Mouse (Mus musculus): ENCODE measurements around the gene Hba-a2. TPM values are rescaled to one million over a fixed set of nuclear protein-coding genes. Genes with fewer than 3 reads are reported as not detected.
"Not testable (repeated sequence)": the region's sequence is repeated elsewhere in the genome, so short reads cannot be mapped to it uniquely, and the experiment has no call there.

The Hba-a2 gene
- 3,858 and 4,243 TPM in 2 replicates for polyA plus RNA-seq (2014; fragmentation: Nextera tagmentation; extraction: Ambion mirVana)

DNA sequence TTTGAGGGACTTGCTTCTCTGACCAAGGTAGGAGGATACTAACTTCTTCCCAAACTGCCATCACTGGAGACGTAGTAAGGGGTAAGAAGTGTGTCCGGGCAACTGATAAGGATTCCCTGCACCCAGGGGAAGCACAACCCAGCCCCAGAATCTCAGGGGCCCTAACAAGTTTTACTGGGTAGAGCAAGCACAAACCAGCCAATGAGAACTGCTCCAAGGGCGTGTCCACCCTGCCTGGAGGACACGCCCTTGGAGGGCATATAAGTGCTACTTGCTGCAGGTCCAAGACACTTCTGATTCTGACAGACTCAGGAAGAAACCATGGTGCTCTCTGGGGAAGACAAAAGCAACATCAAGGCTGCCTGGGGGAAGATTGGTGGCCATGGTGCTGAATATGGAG lies at the start of gene Hba-a2:
Gene Hba-a2 (plus strand): TSS at position 287 of the 400 bp plus-strand sequence.
- H3K9me3 ChIP-seq (ENCODE audit: control insufficient read depth, low read length); H3K4me1 ChIP-seq (ENCODE audit: control insufficient read depth, insufficient read depth, low read length); H3K4me3 ChIP-seq (ENCODE audit: low read depth, low read length); H3K4me2 ChIP-seq (ENCODE audit: low read depth, severe bottlenecking); ATAC-seq (ENCODE audit: insufficient number of reproducible peaks, low FRiP score, low TSS enrichment, low read depth); H3K27ac ChIP-seq (replicated peaks; ENCODE audit: low read depth, low read length); H3K36me3 ChIP-seq (ENCODE audit: control insufficient read depth, insufficient read depth, low read length); H3K9ac ChIP-seq (ENCODE audit: low read length); DNase-seq (ENCODE audit: low spot score); H3K27me3 ChIP-seq (ENCODE audit: control insufficient read depth, insufficient read depth, low read length): not testable (repeated sequence)
- whole genome bisulfite sequencing, result no CpG with 5 or more reads among the region's 4 CpGs

DNA sequence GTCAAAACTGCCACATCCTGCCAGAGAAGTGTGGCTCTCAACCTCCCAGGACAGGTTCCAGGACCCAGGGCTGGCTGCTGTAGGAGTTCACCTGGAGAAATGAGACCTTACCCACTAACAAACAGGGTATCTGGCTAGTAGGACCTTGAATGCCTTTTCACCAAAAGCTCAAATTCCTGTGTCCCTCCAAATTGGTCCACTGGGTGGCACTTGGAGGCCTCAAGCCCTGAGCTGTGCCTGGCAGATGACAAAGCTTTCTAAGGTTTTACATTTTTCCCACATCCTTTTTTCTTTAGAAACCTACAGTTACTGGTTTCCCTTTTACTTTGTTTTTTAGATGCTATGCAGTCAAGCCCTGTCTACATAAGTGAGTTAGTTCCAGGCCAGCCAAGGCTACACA lies 49.2 kb upstream of the Hba-a2 start:
- ATAC-seq (ENCODE audit: insufficient number of reproducible peaks, low FRiP score, low TSS enrichment, low read depth) (no peak), DNase-seq (ENCODE audit: low spot score) (no peak)
- Histone ChIP-seq H3K27ac (replicated peaks; ENCODE audit: low read depth, low read length) (no peak overlapping the region), H3K9ac (ENCODE audit: low read length) (no peak overlapping the region), H3K36me3 (ENCODE audit: control insufficient read depth, insufficient read depth, low read length) (peaks cover 12% of the 10 kb centered on the region), H3K4me3 (ENCODE audit: low read depth, low read length) (no peak overlapping the region), H3K4me2 (ENCODE audit: low read depth, severe bottlenecking) (no peak overlapping the region), H3K27me3 (ENCODE audit: control insufficient read depth, insufficient read depth, low read length) (no peaks in the 10 kb centered on the region), H3K4me1 (ENCODE audit: control insufficient read depth, insufficient read depth, low read length) (no peaks in the 10 kb centered on the region), H3K9me3 (ENCODE audit: control insufficient read depth, low read length) (no peaks in the 10 kb centered on the region)

DNA sequence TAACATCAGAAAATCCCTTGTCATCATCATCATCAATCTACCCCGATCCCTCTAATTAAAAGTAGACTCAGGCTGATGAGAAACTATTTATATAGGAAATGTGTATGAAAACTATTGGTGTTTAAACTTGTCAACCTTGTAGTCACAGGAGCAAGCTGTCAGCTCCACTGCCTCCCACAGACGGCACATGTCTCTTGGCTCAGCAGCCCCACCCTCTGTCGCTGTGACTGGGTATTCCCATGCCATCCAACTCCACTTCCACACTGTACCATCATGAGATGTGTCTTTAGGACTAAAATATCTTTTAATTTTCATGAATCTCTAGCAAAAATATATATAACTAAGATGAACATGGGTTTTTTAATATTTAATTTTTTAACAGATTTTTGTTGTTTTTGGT lies 47.9 kb upstream of the Hba-a2 start:
- Histone ChIP-seq H3K4me1 (ENCODE audit: control insufficient read depth, insufficient read depth, low read length) (no peaks in the 10 kb centered on the region), H3K4me3 (ENCODE audit: low read depth, low read length) (no peak overlapping the region), H3K9me3 (ENCODE audit: control insufficient read depth, low read length) (no peaks in the 10 kb centered on the region), H3K9ac (ENCODE audit: low read length) (no peak overlapping the region), H3K36me3 (ENCODE audit: control insufficient read depth, insufficient read depth, low read length) (peaks cover 12% of the 10 kb centered on the region), H3K27me3 (ENCODE audit: control insufficient read depth, insufficient read depth, low read length) (no peaks in the 10 kb centered on the region), H3K4me2 (ENCODE audit: low read depth, severe bottlenecking) (no peak overlapping the region), H3K27ac (replicated peaks; ENCODE audit: low read depth, low read length) (no peak overlapping the region)
- 90% methylated on average over 3 of the region's 3 CpGs for WGBS
- DNase-seq (ENCODE audit: low spot score) (no peak), ATAC-seq (ENCODE audit: insufficient number of reproducible peaks, low FRiP score, low TSS enrichment, low read depth) (no peak)

DNA sequence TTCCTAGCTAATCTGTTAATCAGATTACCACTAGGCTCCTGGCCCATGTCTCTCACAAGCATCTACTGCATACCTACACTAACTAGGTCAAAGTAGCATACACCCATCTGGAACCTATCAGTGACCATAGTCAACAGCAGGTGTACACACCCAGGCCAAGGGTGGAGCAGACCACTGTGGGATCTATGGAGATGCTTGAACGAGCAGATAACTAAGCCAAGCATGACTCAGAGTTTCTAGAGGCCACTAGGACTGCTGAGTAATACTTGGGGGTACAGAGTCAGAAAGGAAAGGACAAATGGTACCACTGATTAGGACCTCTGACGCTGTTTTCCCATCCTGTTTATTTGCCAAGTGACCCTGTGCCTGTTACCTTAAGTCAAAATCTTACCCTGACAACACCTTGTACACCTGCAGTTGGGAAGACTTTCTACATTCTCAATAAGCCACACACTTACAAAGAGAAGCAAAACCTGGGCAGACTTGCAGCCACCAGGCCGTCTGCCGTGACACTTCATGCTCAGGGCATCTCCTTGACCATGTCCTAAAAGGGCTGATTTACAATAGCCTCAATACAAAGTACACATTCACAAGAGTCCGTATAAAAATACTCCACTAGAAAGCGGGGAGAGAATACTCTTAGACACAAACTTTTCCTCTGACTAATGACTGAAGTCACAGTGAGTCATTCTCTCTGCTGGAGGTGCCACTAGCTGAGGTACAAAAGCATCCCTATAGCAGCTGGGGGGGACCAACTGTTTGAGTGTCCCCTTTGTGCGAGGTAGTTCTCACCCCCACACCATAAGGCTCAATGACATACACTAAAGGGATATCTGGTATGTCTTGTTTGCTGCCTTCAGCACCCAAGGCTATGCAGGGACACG lies 45.2 kb upstream of the Hba-a2 start:
- H3K27me3 ChIP-seq (ENCODE audit: control insufficient read depth, insufficient read depth, low read length), result no peaks in the 10 kb centered on the region
- H3K36me3 ChIP-seq (ENCODE audit: control insufficient read depth, insufficient read depth, low read length), result peaks cover 12% of the 10 kb centered on the region; the same call in 1 of the 2 replicates
- 89% methylated on average over 8 of the region's 8 CpGs for WGBS
- no peak overlapping the region for H3K27ac ChIP-seq (replicated peaks; ENCODE audit: low read depth, low read length)
- DNase-seq (ENCODE audit: low spot score) (no peak), ATAC-seq (ENCODE audit: insufficient number of reproducible peaks, low FRiP score, low TSS enrichment, low read depth) (no peak)
- no peaks in the 10 kb centered on the region for H3K9me3 ChIP-seq (ENCODE audit: control insufficient read depth, low read length)
- no peaks in the 10 kb centered on the region for H3K4me1 ChIP-seq (ENCODE audit: control insufficient read depth, insufficient read depth, low read length)
- no peak overlapping the region for H3K4me3 ChIP-seq (ENCODE audit: low read depth, low read length)
- H3K9ac ChIP-seq (ENCODE audit: low read length), result no peak overlapping the region
- no peak overlapping the region for H3K4me2 ChIP-seq (ENCODE audit: low read depth, severe bottlenecking)

DNA sequence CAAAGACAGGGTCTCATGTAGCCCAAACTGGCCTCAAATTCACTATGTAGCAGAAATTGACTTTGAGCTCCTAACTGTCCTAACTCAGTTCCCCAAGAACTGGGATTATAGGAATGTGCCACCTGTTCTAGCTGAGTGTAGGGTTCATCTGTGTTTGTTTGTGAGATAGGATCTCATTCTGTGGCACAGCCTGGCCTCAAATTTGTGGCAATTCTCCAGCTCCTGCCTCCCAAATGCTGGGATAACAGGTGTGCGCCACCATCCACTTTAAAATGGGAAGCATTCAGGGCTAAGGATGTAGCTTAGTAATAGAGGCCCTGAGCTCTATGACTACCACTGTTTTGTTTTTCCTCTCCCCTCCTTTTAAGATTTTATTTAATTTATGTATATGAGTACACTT lies 43.2 kb upstream of the Hba-a2 start:
- WGBS, result 97% methylated on average over 1 of the region's 1 CpGs
- H3K27me3 ChIP-seq (ENCODE audit: control insufficient read depth, insufficient read depth, low read length), result no peaks in the 10 kb centered on the region
- no peak overlapping the region for H3K4me2 ChIP-seq (ENCODE audit: low read depth, severe bottlenecking)
- DNase-seq (ENCODE audit: low spot score) (no peak), ATAC-seq (ENCODE audit: insufficient number of reproducible peaks, low FRiP score, low TSS enrichment, low read depth) (no peak)
- H3K4me1 ChIP-seq (ENCODE audit: control insufficient read depth, insufficient read depth, low read length), result no peaks in the 10 kb centered on the region
- H3K9me3 ChIP-seq (ENCODE audit: control insufficient read depth, low read length), result no peaks in the 10 kb centered on the region
- no peak overlapping the region for H3K9ac ChIP-seq (ENCODE audit: low read length)
- no peak overlapping the region for H3K27ac ChIP-seq (replicated peaks; ENCODE audit: low read depth, low read length)
- no peak overlapping the region for H3K4me3 ChIP-seq (ENCODE audit: low read depth, low read length)
- H3K36me3 ChIP-seq (ENCODE audit: control insufficient read depth, insufficient read depth, low read length), result peaks cover 8% of the 10 kb centered on the region; the same call in 1 of the 2 replicates

DNA sequence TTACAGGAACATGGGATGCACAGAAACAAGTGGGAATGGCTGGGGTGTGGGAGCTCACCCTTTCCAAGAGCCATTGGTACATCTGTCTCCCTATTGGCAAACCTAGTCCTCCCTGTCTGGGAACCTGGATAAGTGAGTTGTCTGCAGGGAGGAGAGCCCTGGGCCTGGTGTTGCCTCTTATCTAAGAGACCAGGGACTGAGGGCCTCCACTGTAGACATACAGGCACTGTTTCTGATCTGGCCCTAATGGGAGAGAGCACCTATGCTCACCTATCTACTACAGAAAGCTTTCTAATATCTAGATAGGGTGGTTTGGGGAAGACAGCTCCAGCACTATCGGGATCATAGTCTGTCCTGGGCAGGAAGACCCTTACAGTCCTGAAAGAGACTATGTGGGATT lies 40.1 kb upstream of the Hba-a2 start:
- Histone ChIP-seq H3K4me3 (ENCODE audit: low read depth, low read length) (no peak overlapping the region), H3K4me1 (ENCODE audit: control insufficient read depth, insufficient read depth, low read length) (no peaks in the 10 kb centered on the region), H3K27me3 (ENCODE audit: control insufficient read depth, insufficient read depth, low read length) (no peaks in the 10 kb centered on the region), H3K27ac (replicated peaks; ENCODE audit: low read depth, low read length) (no peak overlapping the region), H3K9me3 (ENCODE audit: control insufficient read depth, low read length) (no peaks in the 10 kb centered on the region), H3K36me3 (ENCODE audit: control insufficient read depth, insufficient read depth, low read length) (peaks cover 5% of the 10 kb centered on the region; the same call in 1 of the 2 replicates), H3K9ac (ENCODE audit: low read length) (no peak overlapping the region), H3K4me2 (ENCODE audit: low read depth, severe bottlenecking) (no peak overlapping the region)
- DNase-seq (ENCODE audit: low spot score), result no peak
- ATAC-seq (ENCODE audit: insufficient number of reproducible peaks, low FRiP score, low TSS enrichment, low read depth), result no peak
- WGBS, result 97% methylated on average over 1 of the region's 1 CpGs

DNA sequence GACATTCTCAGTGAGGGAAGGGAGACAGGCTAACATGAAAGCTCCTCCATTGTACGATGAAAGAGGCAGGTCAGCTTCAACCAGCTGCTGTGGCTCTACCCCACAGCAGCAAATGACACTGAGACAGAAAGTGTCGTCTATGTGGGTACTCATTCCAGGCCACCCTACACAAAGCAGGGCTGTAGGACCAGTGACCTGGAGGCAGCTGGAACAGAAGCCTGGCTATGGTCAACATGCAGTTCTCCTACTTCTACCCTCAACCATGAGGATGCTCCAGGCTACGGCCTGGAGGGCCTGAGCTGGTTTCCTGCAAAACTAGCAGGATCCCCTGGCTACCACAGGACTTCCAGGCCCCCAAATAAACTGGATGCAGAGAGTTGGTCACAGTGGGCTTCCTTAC lies 39.7 kb upstream of the Hba-a2 start:
- Histone ChIP-seq H3K9ac (ENCODE audit: low read length) (no peak overlapping the region), H3K4me3 (ENCODE audit: low read depth, low read length) (no peak overlapping the region), H3K27me3 (ENCODE audit: control insufficient read depth, insufficient read depth, low read length) (no peaks in the 10 kb centered on the region), H3K4me2 (ENCODE audit: low read depth, severe bottlenecking) (no peak overlapping the region), H3K27ac (replicated peaks; ENCODE audit: low read depth, low read length) (no peak overlapping the region), H3K36me3 (ENCODE audit: control insufficient read depth, insufficient read depth, low read length) (peaks cover 4% of the 10 kb centered on the region; the same call in 1 of the 2 replicates), H3K9me3 (ENCODE audit: control insufficient read depth, low read length) (no peaks in the 10 kb centered on the region), H3K4me1 (ENCODE audit: control insufficient read depth, insufficient read depth, low read length) (no peaks in the 10 kb centered on the region)
- DNase-seq (ENCODE audit: low spot score) (no peak), ATAC-seq (ENCODE audit: insufficient number of reproducible peaks, low FRiP score, low TSS enrichment, low read depth) (no peak)
- WGBS, result 84% methylated on average over 3 of the region's 3 CpGs

DNA sequence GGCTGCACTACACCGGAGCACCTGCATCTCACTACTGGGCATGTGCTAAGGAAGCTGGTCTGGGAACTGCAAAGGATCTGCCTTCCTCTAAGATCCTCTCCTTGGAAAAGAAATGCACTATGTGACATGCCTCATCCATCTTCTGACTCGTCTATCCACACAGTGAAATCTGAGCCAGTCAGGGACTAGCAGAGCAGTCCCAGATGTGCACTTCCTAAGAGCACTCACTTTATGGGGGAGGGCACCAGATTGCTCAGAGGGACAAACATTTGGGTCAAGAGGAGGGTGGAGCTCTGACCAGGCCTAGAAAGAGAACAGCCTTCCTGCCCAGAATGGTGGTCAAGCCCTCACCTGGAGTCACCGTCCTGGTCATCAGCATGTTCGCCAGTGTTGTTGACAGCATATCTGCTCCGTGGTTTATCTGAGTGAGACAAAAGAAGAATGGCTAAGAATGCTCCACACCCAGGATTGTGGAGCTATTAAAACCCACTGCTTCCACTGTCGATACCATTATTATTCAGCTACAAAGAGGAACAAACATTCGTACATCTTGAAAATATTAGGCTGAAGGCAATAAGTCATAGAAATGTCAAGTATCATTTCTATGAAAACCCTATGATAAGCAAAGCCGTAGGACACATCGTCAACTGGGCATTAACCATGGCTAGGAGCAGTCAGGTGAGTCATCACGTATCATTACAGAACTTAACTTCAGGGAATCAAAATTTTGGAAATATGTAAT lies 33.4 kb upstream of the Hba-a2 start:
- Histone ChIP-seq H3K36me3 (ENCODE audit: control insufficient read depth, insufficient read depth, low read length) (peaks cover 2% of the 10 kb centered on the region; the same call in 1 of the 2 replicates), H3K9ac (ENCODE audit: low read length) (no peak overlapping the region), H3K27me3 (ENCODE audit: control insufficient read depth, insufficient read depth, low read length) (no peaks in the 10 kb centered on the region), H3K9me3 (ENCODE audit: control insufficient read depth, low read length) (no peaks in the 10 kb centered on the region), H3K27ac (replicated peaks; ENCODE audit: low read depth, low read length) (no peak overlapping the region), H3K4me3 (ENCODE audit: low read depth, low read length) (no peak overlapping the region), H3K4me2 (ENCODE audit: low read depth, severe bottlenecking) (no peak overlapping the region), H3K4me1 (ENCODE audit: control insufficient read depth, insufficient read depth, low read length) (no peaks in the 10 kb centered on the region; the same call in 1 of the 2 replicates)
- no peak for DNase-seq (ENCODE audit: low spot score)
- no peak for ATAC-seq (ENCODE audit: insufficient number of reproducible peaks, low FRiP score, low TSS enrichment, low read depth)
- WGBS, result 74% methylated on average over 10 of the region's 10 CpGs

Data from limb, embryonic 11.5 days (tissue).